Comparison of ENCODE assay signal across 12 mouse cellular contexts in genomic region chr9:58043496-58044017, GRCm38 (mm10). TPM values are rescaled to one million over a fixed set of nuclear protein-coding genes. Genes with fewer than 3 reads are reported as not detected.
DNase-seq lines count a peak whose midpoint lies in the region; ATAC-seq and TF ChIP-seq lines count a peak whose summit lies in the region.
"Had no signal": no experiment of that assay in that cellular context is flagged by ENCODE, and none has a peak within 500 bp of the region (broad histone marks: within the 10 kb centered on the region; RNA-seq: fewer than 3 reads in every experiment).

No protein-coding gene starts in this region.

- no peak overlapping the region for H3K9ac ChIP-seq in heart, embryonic 12.5 days
- no peak overlapping the region; the same call in 1 of the 2 replicates for H3K9ac ChIP-seq in forebrain, embryonic 12.5 days
- H3K9ac ChIP-seq in midbrain, embryonic 15.5 days = no peak overlapping the region
- H3K9ac ChIP-seq in liver, embryonic 12.5 days = no peak overlapping the region
- H3K9ac ChIP-seq: lung, embryonic 15.5 days had no signal

- ATAC-seq in heart, embryonic 12.5 days (ENCODE audit: insufficient number of reproducible peaks, low FRiP score) = no peak
- ATAC-seq in forebrain, embryonic 12.5 days (ENCODE audit: low FRiP score) = no peak
- ATAC-seq in midbrain, embryonic 15.5 days (replicated peaks) = no peak
- no peak for ATAC-seq in liver, embryonic 12.5 days

- peak; percentile 98 for DNase-seq in heart, adult 11 months
- DNase-seq in heart, postnatal 10 days = peak; percentile 72 to 73
- DNase-seq in thymus, postnatal 25 days = no peak
- DNase-seq in layer of hippocampus, adult 2 months (ENCODE audit: low spot score in 2 of 2) = no peak
- DNase-seq: kidney, postnatal 10 days had no signal

- 81% methylated on average over 10 of the region's 10 CpGs for WGBS in heart, embryonic 12.5 days
- WGBS in forebrain, embryonic 12.5 days = 81% methylated on average over 10 of the region's 10 CpGs
- WGBS in midbrain, embryonic 15.5 days = 63% methylated on average over 10 of the region's 10 CpGs
- WGBS in liver, embryonic 12.5 days (ENCODE audit: insufficient replicate concordance) = 70% methylated on average over 10 of the region's 10 CpGs

- H3K4me3 ChIP-seq in heart, embryonic 12.5 days = no peak overlapping the region
- H3K4me3 ChIP-seq in forebrain, embryonic 12.5 days (replicated peaks) = no peak overlapping the region
- H3K4me3 ChIP-seq in midbrain, embryonic 15.5 days = no peak overlapping the region
- no peak overlapping the region for H3K4me3 ChIP-seq in layer of hippocampus, adult 2 months
- no peak overlapping the region for H3K4me3 ChIP-seq in liver, embryonic 12.5 days
- H3K4me3 ChIP-seq: lung, embryonic 15.5 days had no signal

- H3K4me2 ChIP-seq in heart, embryonic 12.5 days = no peak overlapping the region
- no peak overlapping the region for H3K4me2 ChIP-seq in forebrain, embryonic 12.5 days
- H3K4me2 ChIP-seq in midbrain, embryonic 15.5 days = no peak overlapping the region
- H3K4me2 ChIP-seq in liver, embryonic 12.5 days = no peak overlapping the region
- H3K4me2 ChIP-seq: lung, embryonic 15.5 days had no signal

- H3K27me3 ChIP-seq in heart, embryonic 12.5 days (replicated peaks) = peaks cover 27% of the 10 kb centered on the region
- 0 out of 2 replicates have a peak, but pooled peaks cover 7% of the 10 kb centered on the region for H3K27me3 ChIP-seq in forebrain, embryonic 12.5 days
- H3K27me3 ChIP-seq in midbrain, embryonic 15.5 days (replicated peaks) = no peaks in the 10 kb centered on the region
- H3K27me3 ChIP-seq in liver, embryonic 12.5 days (replicated peaks) = peaks cover 50% of the 10 kb centered on the region
- H3K27me3 ChIP-seq: lung, embryonic 15.5 days had no signal

- TF ChIP-seq CTCF in layer of hippocampus, adult 2 months (conservative IDR thresholded peaks at IDR 0.05) = no peak

- H3K4me1 ChIP-seq in heart, embryonic 12.5 days (replicated peaks) = peaks cover 36% of the 10 kb centered on the region
- peaks cover 96% of the 10 kb centered on the region for H3K4me1 ChIP-seq in forebrain, embryonic 12.5 days
- H3K4me1 ChIP-seq in midbrain, embryonic 15.5 days = peaks cover 74% of the 10 kb centered on the region
- no peaks in the 10 kb centered on the region for H3K4me1 ChIP-seq in liver, embryonic 12.5 days
- H3K4me1 ChIP-seq: lung, embryonic 15.5 days had no signal

- H3K27ac ChIP-seq in heart, embryonic 12.5 days (ENCODE audit: poor library complexity, severe bottlenecking) = no peak overlapping the region
- peak overlapping the region; percentile 95 for H3K27ac ChIP-seq in forebrain, embryonic 12.5 days
- H3K27ac ChIP-seq in midbrain, embryonic 15.5 days = peak overlapping the region; percentile 78
- no peak overlapping the region for H3K27ac ChIP-seq in layer of hippocampus, adult 2 months
- H3K27ac ChIP-seq in liver, embryonic 12.5 days = no peak overlapping the region
- H3K27ac ChIP-seq: lung, embryonic 15.5 days had no signal

- no peaks in the 10 kb centered on the region for H3K9me3 ChIP-seq in heart, embryonic 12.5 days (replicated peaks)
- H3K9me3 ChIP-seq in forebrain, embryonic 12.5 days = no peaks in the 10 kb centered on the region
- H3K9me3 ChIP-seq in midbrain, embryonic 15.5 days = no peaks in the 10 kb centered on the region
- no peaks in the 10 kb centered on the region for H3K9me3 ChIP-seq in liver, embryonic 12.5 days (replicated peaks)
- H3K9me3 ChIP-seq: lung, embryonic 15.5 days had no signal

- intact Hi-C loops in heart, postnatal 10 days (cut with DNase I) = no loop called here

- no peaks in the 10 kb centered on the region for H3K36me3 ChIP-seq in heart, embryonic 12.5 days
- H3K36me3 ChIP-seq in forebrain, embryonic 12.5 days (replicated peaks) = no peaks in the 10 kb centered on the region
- no peaks in the 10 kb centered on the region for H3K36me3 ChIP-seq in midbrain, embryonic 15.5 days (replicated peaks)
- no peaks in the 10 kb centered on the region for H3K36me3 ChIP-seq in liver, embryonic 12.5 days
- H3K36me3 ChIP-seq: lung, embryonic 15.5 days had no signal

RNA-seq across cellular contexts. Expression of gene Stra6, which starts 20.0 kb away (rescaled TPM):
- 0.78 and 1.00 TPM in 2 replicates for polyA plus RNA-seq in heart, embryonic 12.5 days (2016; fragmentation: Nextera tagmentation; extraction: Ambion mirVana)
- 10.7 and 11.6 TPM in 2 replicates for polyA plus RNA-seq in forebrain, embryonic 12.5 days (2016; fragmentation: Nextera tagmentation; extraction: Ambion mirVana)
- under 1 TPM; 0.12 to 0.20 TPM for total RNA-seq in heart, postnatal 10 days (2021)
- 15.0 and 15.7 TPM in 2 replicates for polyA plus RNA-seq in midbrain, embryonic 15.5 days (2015; fragmentation: Nextera tagmentation; extraction: Ambion mirVana)
- total RNA-seq in layer of hippocampus, adult 2 months (2021) = 10 to 100 TPM; 17.1 to 17.7 TPM
- polyA plus RNA-seq in liver, embryonic 12.5 days (2016; fragmentation: Nextera tagmentation; extraction: Ambion mirVana) = 0.60 and 1.2 TPM in 2 replicates
- total RNA-seq: common myeloid progenitor, adult 5-6 weeks; hematopoietic stem cell, adult 5-6 weeks had no signal

RNA-seq across cellular contexts. Expression of gene Cyp11a1, which starts 37.3 kb away (rescaled TPM):
- not detected in 2 replicates for polyA plus RNA-seq in heart, embryonic 12.5 days (2016; fragmentation: Nextera tagmentation; extraction: Ambion mirVana)
- 0.19 and 0.45 TPM in 2 replicates for polyA plus RNA-seq in forebrain, embryonic 12.5 days (2016; fragmentation: Nextera tagmentation; extraction: Ambion mirVana)
- under 1 TPM; 0.35 to 0.50 TPM for total RNA-seq in heart, postnatal 10 days (2021)
- 0.44 and 1.1 TPM in 2 replicates for polyA plus RNA-seq in midbrain, embryonic 15.5 days (2015; fragmentation: Nextera tagmentation; extraction: Ambion mirVana)
- 1 to 10 TPM in 1 of 2 experiments, under 1 TPM in 1; 0.79 to 1.7 TPM for total RNA-seq in layer of hippocampus, adult 2 months (2021)
- polyA plus RNA-seq in liver, embryonic 12.5 days (2016; fragmentation: Nextera tagmentation; extraction: Ambion mirVana) = 0.10 TPM in 1 of 2 replicates, not detected in the other
- total RNA-seq: common myeloid progenitor, adult 5-6 weeks had no signal

Comparison
In these comparisons a context has a peak if more than half of its experiments do, and no peak if none do; other contexts are left out.
1. DNase-seq: peak in heart, adult 11 months (single experiment) and heart, postnatal 10 days (2 of 2); none in thymus, postnatal 25 days (single experiment) and layer of hippocampus, adult 2 months (0 of 2).
2. H3K27ac ChIP-seq: peak in forebrain, embryonic 12.5 days (single experiment) and midbrain, embryonic 15.5 days (single experiment); none in heart, embryonic 12.5 days (single experiment), layer of hippocampus, adult 2 months (single experiment) and liver, embryonic 12.5 days (single experiment).